Mouse (Mus musculus): ENCODE results near the gene Stx1a. TPM values are rescaled to one million over a fixed set of nuclear protein-coding genes. Genes with fewer than 3 reads are reported as not detected.

Stx1a gene
- polyA plus RNA-seq, 1 experiment from 2014 or later, result 8.2 TPM

Other genes starting within 250 kb of the Stx1a start
- gene Tmem270, start 116.7 kb upstream of the Stx1a start, polyA plus RNA-seq (2014; fragmentation: Nextera tagmentation; extraction: Ambion mirVana), result not detected in 2 replicates
- gene Cldn13, start 108.0 kb upstream of the Stx1a start, polyA plus RNA-seq (2014; fragmentation: Nextera tagmentation; extraction: Ambion mirVana), result 1.5 and 2.8 TPM in 2 replicates
- gene Mettl27, start 91.1 kb upstream of the Stx1a start, polyA plus RNA-seq (2014; fragmentation: Nextera tagmentation; extraction: Ambion mirVana), result 13.7 and 17.2 TPM in 2 replicates
- gene Cldn4, start 76.5 kb upstream of the Stx1a start, polyA plus RNA-seq (2014; fragmentation: Nextera tagmentation; extraction: Ambion mirVana), result 13.6 and 13.9 TPM in 2 replicates
- gene Cldn3, start 37.3 kb upstream of the Stx1a start, polyA plus RNA-seq (2014; fragmentation: Nextera tagmentation; extraction: Ambion mirVana), result 3.4 and 4.3 TPM in 2 replicates
- gene Abhd11, start 14.3 kb upstream of the Stx1a start, polyA plus RNA-seq (2014; fragmentation: Nextera tagmentation; extraction: Ambion mirVana), result 27.8 and 28.5 TPM in 2 replicates
- 33.3 and 34.1 TPM in 2 replicates for gene Dnajc30, start 40.7 kb downstream of the Stx1a start, polyA plus RNA-seq (2014; fragmentation: Nextera tagmentation; extraction: Ambion mirVana)
- 156 and 157 TPM in 2 replicates for gene Bud23, start 41.5 kb downstream of the Stx1a start, polyA plus RNA-seq (2014; fragmentation: Nextera tagmentation; extraction: Ambion mirVana)
- 10.0 and 10.7 TPM in 2 replicates for gene Vps37d, start 54.8 kb downstream of the Stx1a start, polyA plus RNA-seq (2014; fragmentation: Nextera tagmentation; extraction: Ambion mirVana)
- gene Mlxipl, start 66.4 kb downstream of the Stx1a start, polyA plus RNA-seq (2014; fragmentation: Nextera tagmentation; extraction: Ambion mirVana), result 3.2 and 3.3 TPM in 2 replicates
- gene Tbl2, start 126.2 kb downstream of the Stx1a start, polyA plus RNA-seq (2014; fragmentation: Nextera tagmentation; extraction: Ambion mirVana), result 21.4 and 22.5 TPM in 2 replicates
- gene Bcl7b, start 144.8 kb downstream of the Stx1a start, polyA plus RNA-seq (2014; fragmentation: Nextera tagmentation; extraction: Ambion mirVana), result 39.5 and 45.6 TPM in 2 replicates
- gene Baz1b, start 163.8 kb downstream of the Stx1a start, polyA plus RNA-seq (2014; fragmentation: Nextera tagmentation; extraction: Ambion mirVana), result 71.5 and 77.1 TPM in 2 replicates
- gene Fzd9, start 227.7 kb downstream of the Stx1a start, polyA plus RNA-seq (2014; fragmentation: Nextera tagmentation; extraction: Ambion mirVana), result 3.3 TPM in 2 replicates